Mouse (Mus musculus) neural tube, embryonic 13.5 days (tissue): Measurements from ENCODE around the gene Fkbp9. TPM values are rescaled to one million over a fixed set of nuclear protein-coding genes. Genes with fewer than 3 reads are reported as not detected.

Source experiments
- polyA plus RNA-seq: library from polyadenylated mRNA; unstranded; fragments of >200 nt; fragmentation: Nextera tagmentation; extraction: Ambion mirVana; gene quantifications from 2 replicates; pipeline ENCODE4 v1.2.1, GENCODE M21; 2015

Fkbp9 gene
- polyA plus RNA-seq, 1 experiment from 2014 or later, result 48.3 TPM

Other genes starting within 250 kb of the Fkbp9 start
- 90.2 and 91.6 TPM in 2 replicates for gene Lsm5, start 127.3 kb upstream of the Fkbp9 start, polyA plus RNA-seq
- 26.5 and 29.5 TPM in 2 replicates for gene Avl9, start 117.2 kb upstream of the Fkbp9 start, polyA plus RNA-seq
- 33.2 and 35.3 TPM in 2 replicates for gene Kbtbd2, start 34.2 kb upstream of the Fkbp9 start, polyA plus RNA-seq
- 140 and 147 TPM in 2 replicates for gene Nt5c3, start 91.9 kb downstream of the Fkbp9 start, polyA plus RNA-seq
- gene Vmn1r4, start 92.0 kb downstream of the Fkbp9 start, polyA plus RNA-seq, result 0.73 and 0.90 TPM in 2 replicates
- gene Vmn1r5, start 138.2 kb downstream of the Fkbp9 start, polyA plus RNA-seq, result not detected in 2 replicates
- gene Vmn1r6, start 165.2 kb downstream of the Fkbp9 start, polyA plus RNA-seq, result not detected in 2 replicates
- gene Vmn1r7, start 193.3 kb downstream of the Fkbp9 start, polyA plus RNA-seq, result not detected in 2 replicates
- gene Vmn1r8, start 200.2 kb downstream of the Fkbp9 start, polyA plus RNA-seq, result not detected in 2 replicates
- not detected in 2 replicates for gene Vmn1r9, start 234.7 kb downstream of the Fkbp9 start, polyA plus RNA-seq